Mouse (Mus musculus) CD4-positive naive resting alpha-beta T cell, adult 76 days (primary cell): ENCODE data around the gene Ephb4. TPM values are rescaled to one million over a fixed set of nuclear protein-coding genes. Genes with fewer than 3 reads are reported as not detected.

ENCODE experiments used
- total RNA-seq: library from RNA; stranded (reverse); gene quantifications from one replicate; pipeline ENCODE4 v1.2.4, GENCODE M21; 2023

Gene Ephb4
- total RNA-seq, result 0.15 TPM

DNA sequence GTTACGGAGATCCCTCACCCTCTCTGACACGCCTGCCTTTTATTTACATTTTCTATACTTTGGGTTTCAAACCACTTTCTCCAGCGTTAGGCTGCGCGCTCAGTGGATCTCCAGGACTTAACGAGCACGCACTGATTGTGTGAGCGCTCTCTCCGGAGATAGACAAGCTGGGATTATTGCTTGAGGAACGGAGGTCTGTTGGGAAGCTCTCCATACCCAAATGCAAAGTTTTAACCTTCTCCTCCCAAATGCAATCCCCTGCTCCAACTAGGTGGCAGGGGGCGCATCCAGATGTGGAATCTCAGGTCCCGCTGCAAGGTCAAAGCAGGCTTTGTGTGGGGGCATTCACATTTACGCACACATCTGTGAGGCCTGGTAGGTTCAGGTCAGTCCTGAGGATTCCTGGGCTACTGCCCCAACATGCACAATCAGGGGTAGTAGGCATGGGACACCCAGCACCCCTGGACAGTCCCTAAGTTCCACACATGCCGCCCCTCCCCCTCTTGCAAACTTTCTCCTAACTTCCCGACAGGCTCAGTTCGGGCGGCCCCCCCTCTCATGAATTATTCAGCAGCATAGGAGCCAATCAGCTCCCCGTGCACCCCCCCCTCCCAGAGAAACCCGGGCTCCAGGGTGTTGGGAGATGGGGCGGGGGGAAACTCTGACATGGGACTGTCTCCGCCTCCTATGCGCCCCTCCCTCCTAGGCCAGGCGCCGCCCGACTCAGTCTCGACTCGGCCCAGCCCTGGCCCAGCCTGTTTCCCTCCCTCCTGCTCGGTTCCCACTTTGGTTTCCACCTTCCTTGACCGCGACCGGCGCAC lies at the start of gene Ephb4:
Gene Ephb4, plus strand, starts transcription at position 726 of the 821 bp plus-strand sequence.

DNA sequence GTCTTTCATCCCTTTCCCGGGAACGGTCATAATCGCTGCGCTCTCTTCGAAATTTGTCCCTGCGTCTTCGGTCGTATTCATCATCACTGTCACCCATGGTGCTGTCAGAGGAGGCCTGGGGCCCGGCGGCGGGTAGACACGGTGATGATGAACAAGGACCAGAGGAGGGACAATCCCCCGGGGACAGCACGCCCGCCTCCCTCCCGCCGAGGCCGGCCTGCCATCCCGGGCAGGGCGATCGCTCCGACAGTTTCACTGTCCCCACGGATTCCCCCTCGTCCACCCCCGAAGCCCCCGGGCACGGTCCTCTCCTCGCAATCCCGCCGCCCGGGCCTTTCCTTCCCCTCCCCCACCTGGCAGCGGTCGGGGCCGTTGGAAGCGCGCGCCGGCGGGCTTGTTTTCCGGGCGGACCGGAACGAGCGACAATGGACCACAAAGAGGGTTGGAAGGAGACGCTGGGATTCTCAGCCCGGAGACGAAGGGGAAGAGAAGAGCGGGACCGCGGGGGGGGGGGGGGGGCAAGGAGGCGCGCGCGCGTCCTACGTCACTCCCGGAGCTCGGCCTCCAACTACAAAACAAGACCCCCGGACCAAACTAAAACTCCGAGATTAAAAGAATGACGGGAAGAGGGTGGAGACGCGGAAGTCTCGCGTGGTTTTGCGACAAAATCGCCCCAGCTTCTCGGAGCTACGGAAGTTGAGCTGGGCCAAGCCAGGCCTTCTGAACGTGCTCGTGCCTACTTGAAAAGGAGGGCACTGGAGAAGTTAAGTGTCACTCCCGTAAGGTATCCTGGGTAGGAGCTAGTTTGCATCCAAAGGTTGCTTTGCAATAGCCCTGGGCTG lies 42.6 kb upstream of the Ephb4 start, which contains the start of gene Srrt:
Gene Srrt, minus strand, starts transcription at position 604 of the 842 bp plus-strand sequence.

DNA sequence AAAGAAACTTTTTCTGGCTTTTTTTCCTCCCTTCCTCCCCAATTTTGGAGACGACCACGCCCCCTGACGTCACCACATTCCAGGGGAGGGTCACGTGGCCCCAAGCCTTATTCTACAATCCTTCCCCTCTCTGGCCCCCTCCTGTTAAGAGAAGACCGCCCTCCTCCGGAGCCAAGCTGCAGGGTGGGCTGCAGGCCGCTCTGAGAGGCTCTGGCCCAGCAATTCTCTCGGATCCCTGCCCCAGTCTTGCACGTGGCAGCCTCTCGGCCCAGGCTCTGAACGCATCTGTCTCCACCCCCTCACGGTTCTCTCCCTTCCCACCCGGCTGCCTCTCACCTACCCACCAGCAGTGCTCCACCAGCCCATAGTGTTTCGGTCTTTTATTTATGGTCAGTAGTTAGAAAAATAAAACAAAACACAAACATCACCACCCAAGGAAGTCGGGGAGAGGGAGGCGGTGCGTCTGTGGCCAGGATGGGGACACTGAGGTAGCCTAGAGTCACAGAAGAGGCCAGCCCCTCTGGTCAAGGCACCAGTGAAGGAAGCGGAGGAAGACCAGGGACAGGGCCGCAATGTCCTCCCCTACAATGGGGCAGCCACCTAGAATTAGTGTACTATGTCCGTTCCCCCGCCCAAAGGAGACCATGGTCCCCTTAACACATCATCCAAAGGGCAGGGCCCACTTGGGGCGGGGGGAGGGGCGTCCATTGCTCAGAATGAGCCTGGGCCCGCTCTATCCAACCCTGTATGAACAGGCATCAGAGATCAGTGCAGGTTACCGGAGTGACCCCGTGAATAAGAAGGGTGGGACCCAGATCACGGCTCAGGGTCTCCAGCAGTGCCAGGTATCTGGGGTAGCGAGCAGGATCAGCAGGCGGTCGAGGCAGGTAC lies 35.5 kb upstream of the Ephb4 start, which contains the start of gene Trip6:
Gene Trip6, minus strand, starts transcription at position 212 of the 891 bp plus-strand sequence.

DNA sequence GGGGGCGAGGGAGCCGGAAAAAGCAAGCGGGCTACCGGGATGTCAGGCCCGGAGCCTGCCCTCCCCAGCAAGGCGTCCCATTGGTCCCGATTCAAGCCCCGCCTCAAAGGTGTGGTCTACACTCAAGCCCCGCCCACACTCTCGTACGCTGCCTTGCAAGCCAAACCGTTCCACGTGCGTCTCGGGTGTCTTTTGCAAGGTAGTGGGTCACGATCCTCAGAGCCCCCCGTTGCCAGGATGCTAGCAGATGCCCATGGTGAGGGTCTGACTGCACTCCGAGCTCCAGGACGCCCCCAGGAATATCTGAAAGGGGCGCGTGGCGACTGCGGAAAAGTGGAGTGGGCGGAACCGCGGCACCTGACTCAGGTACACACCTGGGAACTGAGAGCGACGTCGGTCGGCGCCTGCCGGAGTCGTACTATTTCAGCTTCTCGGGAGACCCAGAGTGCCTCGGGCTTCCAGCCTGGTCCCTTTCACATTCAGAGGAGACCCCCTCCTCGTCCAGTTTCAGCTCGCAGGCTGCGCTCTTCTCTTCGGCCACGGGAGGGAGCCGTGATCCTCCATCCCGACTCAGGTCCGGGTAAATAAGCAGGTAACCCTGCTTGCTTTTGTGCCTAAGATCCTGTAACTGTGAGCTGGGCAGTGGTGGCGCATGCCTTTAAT lies 16.3 kb upstream of the Ephb4 start, which contains the start of gene Slc12a9:
Gene Slc12a9, minus strand, starts transcription at position 86 of the 663 bp plus-strand sequence.

Other genes with a start within 250 kb of the Ephb4 start
- gene Trim56, start 233.9 kb upstream of the Ephb4 start, total RNA-seq, result 77.6 TPM
- not detected for gene Muc3, start 200.8 kb upstream of the Ephb4 start, total RNA-seq
- 11.7 TPM for gene Muc3a, start 137.7 kb upstream of the Ephb4 start, total RNA-seq
- 0.44 TPM for gene Ache, start 62.6 kb upstream of the Ephb4 start, total RNA-seq
- gene Ufsp1, start 55.5 kb upstream of the Ephb4 start, total RNA-seq, result 0.76 TPM
- 437 TPM for gene Srrt, start 42.4 kb upstream of the Ephb4 start, total RNA-seq
- 6.0 TPM for gene Trip6, start 35.7 kb upstream of the Ephb4 start, total RNA-seq
- gene Slc12a9, start 16.5 kb upstream of the Ephb4 start, total RNA-seq, result 16.2 TPM
- 0.35 TPM for gene Zan, start 127.0 kb downstream of the Ephb4 start, total RNA-seq
- 27.2 TPM for gene Pop7, start 152.4 kb downstream of the Ephb4 start, total RNA-seq
- 93.3 TPM for gene Gigyf1, start 168.4 kb downstream of the Ephb4 start, total RNA-seq
- not detected for gene Epo, start 183.1 kb downstream of the Ephb4 start, total RNA-seq
- 259 TPM for gene Gnb2, start 183.4 kb downstream of the Ephb4 start, total RNA-seq
- gene Actl6b, start 203.4 kb downstream of the Ephb4 start, total RNA-seq, result not detected
- 0.59 TPM for gene Tfr2, start 219.7 kb downstream of the Ephb4 start, total RNA-seq